Mouse (Mus musculus) midbrain, embryonic 16.5 days (tissue): ENCODE measurements around the gene Ly6c1. TPM values are rescaled to one million over a fixed set of nuclear protein-coding genes. Genes with fewer than 3 reads are reported as not detected.
"Not testable (repeated sequence)": the region's sequence is repeated elsewhere in the genome, so short reads cannot be mapped to it uniquely, and the experiment has no call there.

Experiments used
- ATAC-seq: fragments of 200-750 bp; cut with Nextera tagmentation; 2 replicates; pipeline ENCODE4 v1.8.0; 2017; ENCODE audit warnings: moderate TSS enrichment
- H3K27ac ChIP-seq: fragments of 300-500 bp; sonication (generic); 2 replicates; pipeline ENCODE4 v1.5.1; 2014; ENCODE audit warnings: mild to moderate bottlenecking, low read length, mixed read lengths
- H3K27me3 ChIP-seq: fragments of 300-500 bp; sonication (generic); 2 replicates; pipeline ENCODE4 v1.6.1; 2014; ENCODE audit warnings: low read depth, low read length, mixed read lengths; ENCODE audit not compliant: control insufficient read depth, insufficient read depth
- H3K36me3 ChIP-seq: fragments of 300-500 bp; sonication (generic); 2 replicates; pipeline ENCODE4 v1.6.1; 2014; ENCODE audit warnings: mild to moderate bottlenecking, low read length, moderate library complexity, mixed read lengths; ENCODE audit not compliant: control insufficient read depth, insufficient read depth
- H3K4me1 ChIP-seq: fragments of 300-500 bp; sonication (generic); 2 replicates; pipeline ENCODE4 v1.6.1; 2014; ENCODE audit warnings: mild to moderate bottlenecking, low read length, mixed read lengths; ENCODE audit not compliant: control insufficient read depth, insufficient read depth
- H3K4me2 ChIP-seq: fragments of 300-500 bp; sonication (generic); 2 replicates; pipeline ENCODE4 v1.6.1; 2014; ENCODE audit warnings: mild to moderate bottlenecking, low read length, mixed read lengths
- H3K4me3 ChIP-seq: fragments of 300-500 bp; sonication (generic); 2 replicates; pipeline ENCODE4 v1.5.1; 2014; ENCODE audit warnings: low read depth, mild to moderate bottlenecking, low read length, moderate library complexity, mixed read lengths
- H3K9ac ChIP-seq: fragments of 300-500 bp; sonication (generic); 2 replicates; pipeline ENCODE4 v1.6.1; 2014; ENCODE audit warnings: low read depth, low read length, mixed read lengths
- H3K9me3 ChIP-seq: fragments of 300-500 bp; sonication (generic); replicated peaks from 2 replicates; pipeline ENCODE4 v1.6.1; 2014; ENCODE audit warnings: mild to moderate bottlenecking, low read length, mixed read lengths; ENCODE audit not compliant: control insufficient read depth, poor library complexity, severe bottlenecking
- WGBS: fragments of 180-500 bp; shearing (Covaris S2); extraction: QIAGEN DNeasy Blood & Tissue Kit; methylation state at CpG from one replicate; pipeline ENCODE4 v1.1.7; 2014; 5-methylcytosine and 5-hydroxymethylcytosine counted together
- polyA plus RNA-seq: library from polyadenylated mRNA; unstranded; fragments of >200 nt; fragmentation: Nextera tagmentation; extraction: Ambion mirVana; gene quantifications from 2 replicates; pipeline ENCODE4 v1.2.1, GENCODE M21; 2015

Ly6c1 gene
- polyA plus RNA-seq, 1 experiment from 2014 or later, result 11.8 TPM

DNA sequence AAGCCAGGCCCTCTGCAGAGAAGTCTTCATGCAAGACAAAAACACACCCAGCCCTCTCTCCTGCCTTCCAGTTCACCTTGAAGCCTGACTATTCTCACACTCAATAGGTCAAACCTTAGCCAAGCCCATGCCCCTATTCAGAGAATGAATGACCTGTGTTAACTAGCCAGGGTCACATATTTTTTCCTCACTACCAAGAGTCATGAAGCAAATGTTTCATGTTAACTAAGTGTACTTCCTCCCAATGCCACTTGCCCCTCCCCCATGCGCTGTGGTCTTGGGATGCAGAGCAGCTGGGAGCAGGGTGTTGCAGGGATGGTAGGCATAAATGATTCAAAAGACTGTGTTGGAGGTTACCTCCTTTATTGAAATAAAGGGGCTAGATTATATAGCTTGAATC lies 2.0 kb upstream of the Ly6c1 start:
- not testable (repeated sequence) for H3K27ac ChIP-seq, H3K27me3 ChIP-seq, ATAC-seq, H3K4me2 ChIP-seq, H3K9ac ChIP-seq, H3K9me3 ChIP-seq, H3K4me1 ChIP-seq, H3K36me3 ChIP-seq, H3K4me3 ChIP-seq
- WGBS, result 100% methylated on average over 1 of the region's 1 CpGs

DNA sequence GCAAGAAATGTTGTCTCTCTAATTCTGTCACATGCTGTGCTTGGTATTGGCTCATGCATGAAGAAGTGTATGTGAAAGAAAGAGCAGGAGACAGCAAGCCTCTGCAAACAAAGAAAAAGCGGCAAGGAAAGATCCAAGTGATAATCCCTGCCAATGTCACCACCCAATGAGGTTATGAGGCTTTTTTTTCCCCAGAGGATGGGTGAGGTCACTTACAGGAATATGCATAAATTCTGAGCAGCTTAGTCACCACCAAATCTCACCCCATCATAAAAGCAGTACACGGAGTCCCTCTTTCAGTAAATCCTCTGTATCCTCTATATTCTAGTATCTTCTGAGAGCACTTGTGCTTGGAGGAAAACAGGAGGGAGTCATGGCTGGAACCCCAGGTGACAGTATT lies 1.2 kb upstream of the Ly6c1 start:
- H3K4me2 ChIP-seq, H3K36me3 ChIP-seq, H3K27ac ChIP-seq, H3K4me1 ChIP-seq, H3K27me3 ChIP-seq, ATAC-seq, H3K9ac ChIP-seq, H3K9me3 ChIP-seq, H3K4me3 ChIP-seq: not testable (repeated sequence)
- WGBS, result 65% methylated on average over 2 of the region's 2 CpGs

GRCm38 (mm10) chr15:75047970-75048320 lies 685 bp downstream of the Ly6c1 start:
- not testable (repeated sequence) for ATAC-seq

GRCm38 (mm10) chr15:75047313-75047969 lies 1.2 kb downstream of the Ly6c1 start:
- H3K27ac ChIP-seq, H3K36me3 ChIP-seq, H3K4me3 ChIP-seq, H3K4me2 ChIP-seq, H3K9ac ChIP-seq, ATAC-seq, H3K9me3 ChIP-seq, H3K4me1 ChIP-seq, H3K27me3 ChIP-seq: not testable (repeated sequence)
- WGBS, result 69% methylated on average over 5 of the region's 7 CpGs

More at GRCm38 (mm10) chr15:75047970-75048320, 685 bp downstream of the Ly6c1 start:
- H3K27ac ChIP-seq, H3K4me2 ChIP-seq, H3K9me3 ChIP-seq, H3K9ac ChIP-seq, H3K4me1 ChIP-seq, H3K36me3 ChIP-seq, H3K4me3 ChIP-seq, H3K27me3 ChIP-seq: not testable (repeated sequence)
- 100% methylated on average over 1 of the region's 1 CpGs for WGBS

GRCm38 (mm10) chr15:75045501-75045900 lies 3.1 kb downstream of the Ly6c1 start:
- H3K4me2 ChIP-seq, H3K9me3 ChIP-seq: not testable (repeated sequence)
- 70% methylated on average over 2 of the region's 3 CpGs for WGBS

DNA sequence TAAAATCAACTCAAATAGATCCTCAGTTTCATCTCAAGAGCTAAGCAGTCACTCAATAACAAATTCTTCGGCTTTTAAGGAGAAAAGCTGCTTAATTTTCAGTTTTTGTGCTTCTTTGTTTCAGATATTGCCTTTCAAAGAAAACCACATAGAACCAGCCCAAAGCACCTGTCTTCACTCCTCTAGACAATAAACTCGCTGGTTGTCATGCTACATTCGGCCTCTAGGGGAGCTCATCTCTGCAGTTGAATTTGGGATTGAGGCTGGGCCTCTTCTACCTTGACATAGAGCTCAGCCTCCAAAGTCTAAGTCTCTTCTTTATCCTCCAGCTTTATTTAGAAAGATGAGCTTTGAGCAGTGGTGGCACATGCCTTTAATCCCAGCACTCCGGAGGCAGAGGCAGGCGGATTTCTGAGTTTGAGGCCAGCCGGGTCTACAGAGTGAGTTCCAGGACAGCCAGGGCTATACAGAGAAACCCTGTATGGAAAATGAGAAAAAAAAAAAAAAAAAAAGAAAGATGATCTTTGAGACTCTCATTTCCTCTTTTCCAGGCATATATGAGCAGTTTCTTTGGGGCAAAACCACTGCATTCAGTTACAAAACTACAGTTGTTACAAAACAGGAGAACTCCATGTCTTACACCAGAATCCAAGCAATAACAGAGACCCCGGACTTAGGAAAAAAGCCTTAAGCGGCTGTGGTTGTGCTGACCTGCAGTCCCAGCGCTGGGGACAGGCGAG lies 27.4 kb downstream of the Ly6c1 start:
- not testable (repeated sequence) for H3K27me3 ChIP-seq, H3K4me2 ChIP-seq, H3K36me3 ChIP-seq, H3K9ac ChIP-seq, H3K4me1 ChIP-seq, H3K9me3 ChIP-seq, H3K27ac ChIP-seq, H3K4me3 ChIP-seq, ATAC-seq
- WGBS, result 78% methylated on average over 6 of the region's 10 CpGs

More at GRCm38 (mm10) chr15:75045501-75045900, 3.1 kb downstream of the Ly6c1 start:
- ATAC-seq, H3K27ac ChIP-seq, H3K4me1 ChIP-seq, H3K4me3 ChIP-seq, H3K36me3 ChIP-seq, H3K27me3 ChIP-seq, H3K9ac ChIP-seq: not testable (repeated sequence)

GRCm38 (mm10) chr15:75019446-75019845 lies 29.2 kb downstream of the Ly6c1 start:
- ATAC-seq, result not testable (repeated sequence)

More at GRCm38 (mm10) chr15:75019446-75019845, 29.2 kb downstream of the Ly6c1 start:
- H3K27me3 ChIP-seq, H3K9me3 ChIP-seq, H3K9ac ChIP-seq, H3K4me1 ChIP-seq, H3K36me3 ChIP-seq, H3K4me2 ChIP-seq, H3K27ac ChIP-seq, H3K4me3 ChIP-seq: not testable (repeated sequence)
- 39% methylated on average over 2 of the region's 2 CpGs for WGBS

Other genes starting within 250 kb of the Ly6c1 start
- gene Gml2, start 229.8 kb downstream of the Ly6c1 start, polyA plus RNA-seq, result not detected in 2 replicates
- gene 2010109I03Rik, start 151.8 kb downstream of the Ly6c1 start, polyA plus RNA-seq, result 0.05 TPM in 1 of 2 replicates, not detected in the other
- gene Ly6i, start 65.4 kb downstream of the Ly6c1 start, polyA plus RNA-seq, result not detected in 2 replicates
- 0.97 and 2.2 TPM in 2 replicates for gene Ly6a, start 50.8 kb downstream of the Ly6c1 start, polyA plus RNA-seq
- gene Ly6c2, start 63.1 kb upstream of the Ly6c1 start, polyA plus RNA-seq, result 0.31 TPM in 1 of 2 replicates, not detected in the other
- gene Ly6g, start 106.4 kb upstream of the Ly6c1 start, polyA plus RNA-seq, result not detected in 2 replicates
- not detected in 2 replicates for gene BC025446, start 167.5 kb upstream of the Ly6c1 start, polyA plus RNA-seq
- not detected in 2 replicates for gene Ly6f, start 219.6 kb upstream of the Ly6c1 start, polyA plus RNA-seq